Mouse (Mus musculus): ENCODE data around the gene Mroh2b. TPM values are rescaled to one million over a fixed set of nuclear protein-coding genes. Genes with fewer than 3 reads are reported as not detected.

Gene Mroh2b
- total RNA-seq (2021): not detected in 2 replicates
- long read RNA-seq, experiment 1: 0 reads
- long read RNA-seq, experiment 2: 0 reads

DNA sequence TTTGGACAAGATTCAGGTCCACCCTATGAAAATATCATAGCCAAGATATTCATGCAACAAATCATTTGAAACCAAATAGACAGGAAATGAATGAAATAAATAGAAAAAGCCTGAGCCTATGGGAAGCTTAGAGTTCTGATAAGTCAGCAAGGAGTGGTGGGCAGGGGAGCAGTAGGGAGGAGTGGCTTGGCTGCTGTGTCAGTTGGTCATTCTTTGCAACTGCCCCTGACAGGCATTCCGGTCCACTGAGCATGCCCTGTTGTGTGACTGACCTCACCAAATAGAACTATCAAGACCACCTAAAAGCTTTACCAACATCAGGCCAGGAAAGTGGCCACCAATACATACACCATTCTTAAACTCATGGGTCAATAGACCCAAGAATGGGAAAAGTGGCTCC lies at the start of gene Mroh2b:
Mroh2b (plus strand) TSS at position 301 of the 400 bp plus-strand sequence.
- no peak for DNase-seq

DNA sequence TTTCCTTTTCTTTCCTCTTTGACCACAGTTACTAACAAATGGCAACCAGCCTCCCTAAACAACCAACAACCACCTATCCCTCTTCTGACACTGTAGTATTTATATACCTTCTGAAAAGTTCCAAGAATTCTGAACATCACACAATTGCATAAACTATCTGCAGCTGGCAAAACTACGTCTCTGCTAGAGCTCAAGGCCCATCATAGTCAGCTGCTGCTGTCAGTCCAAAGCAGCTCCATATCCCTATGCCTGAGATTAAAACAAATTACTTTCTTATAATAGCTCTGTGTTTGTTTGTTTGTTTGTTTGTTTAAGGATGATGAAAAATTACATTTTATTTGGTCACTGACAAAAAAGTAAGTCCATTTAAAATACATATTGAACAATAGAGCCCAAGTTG lies 48.5 kb upstream of the Mroh2b start:
- DNase-seq: no peak

DNA sequence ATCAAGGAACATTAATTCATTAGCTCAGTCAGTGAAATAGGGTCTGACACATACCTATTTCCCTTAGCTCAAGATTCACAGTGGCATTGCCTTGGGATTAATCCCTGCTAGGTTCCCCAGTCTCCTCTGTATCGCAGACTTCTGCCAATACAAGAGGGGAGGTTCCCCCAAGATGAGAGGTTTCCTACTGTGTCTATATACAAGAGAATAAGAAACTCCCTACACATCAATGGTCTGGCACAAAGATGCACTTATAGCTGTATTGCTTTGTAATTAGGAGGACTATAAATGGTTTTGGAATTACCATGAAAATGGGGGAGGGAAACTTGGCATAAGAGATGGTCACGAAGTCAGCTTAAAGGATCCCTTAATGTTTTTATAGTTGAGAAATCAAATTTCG lies 3.6 kb upstream of the Mroh2b start:
- no peak for DNase-seq

DNA sequence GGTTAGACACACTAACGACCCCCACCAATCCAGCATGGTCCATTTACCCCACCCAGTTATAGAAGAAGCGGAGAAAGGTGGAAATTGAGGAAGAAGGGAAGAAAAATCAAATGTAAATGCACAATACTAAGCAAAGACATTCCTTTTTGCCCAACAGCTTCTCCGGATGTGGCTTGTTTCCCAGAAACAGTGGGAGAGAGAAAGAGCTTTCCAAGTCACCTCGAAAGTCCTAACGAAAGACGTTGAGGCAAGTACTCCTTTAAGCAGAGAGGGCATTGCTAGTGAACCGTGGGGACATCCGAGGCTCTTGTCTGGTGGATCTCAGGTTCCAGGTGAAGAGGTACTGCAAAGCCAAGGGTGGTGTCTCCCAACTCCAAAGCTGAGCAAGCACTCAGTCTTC lies 36.2 kb downstream of the Mroh2b start:
- no peak for DNase-seq

DNA sequence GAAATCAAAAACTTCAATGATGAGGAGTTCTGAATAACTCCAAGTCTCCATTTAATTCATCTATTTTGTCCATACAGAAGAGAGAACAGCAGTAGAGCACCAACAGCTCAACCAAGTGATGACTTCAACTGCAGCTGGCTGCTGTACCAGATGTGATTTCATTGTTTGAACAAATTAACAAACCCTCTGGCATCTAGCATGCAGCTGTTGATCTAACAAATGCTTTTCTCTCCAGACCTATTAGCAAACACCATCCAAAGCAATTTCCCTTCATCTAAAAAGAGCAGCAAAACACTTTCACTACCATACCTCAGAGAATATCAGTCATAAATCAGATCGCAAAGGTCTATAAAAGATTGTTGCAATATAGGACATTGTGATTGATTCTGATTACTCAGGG lies 74.8 kb downstream of the Mroh2b start:
- no peak for DNase-seq

DNA sequence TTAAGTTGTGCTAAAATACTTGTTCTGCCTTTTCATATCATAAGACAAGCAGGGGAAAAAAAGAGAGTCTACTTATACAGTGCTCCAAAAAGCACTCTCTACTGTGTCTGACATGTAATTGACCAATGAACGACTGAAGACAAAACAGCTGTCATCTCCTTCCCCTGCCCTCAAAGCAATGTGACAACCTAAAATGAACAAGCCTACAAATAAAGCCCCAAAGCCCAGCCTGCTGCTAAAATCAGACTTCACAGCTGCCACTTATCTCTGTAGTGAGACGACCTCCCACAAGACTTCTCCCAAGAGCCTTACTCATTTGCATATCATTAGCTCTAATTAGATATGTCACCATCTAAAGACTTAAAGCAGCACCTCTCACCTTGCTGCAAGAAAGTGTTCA lies 104.4 kb downstream of the Mroh2b start:
- DNase-seq: no peak

DNA sequence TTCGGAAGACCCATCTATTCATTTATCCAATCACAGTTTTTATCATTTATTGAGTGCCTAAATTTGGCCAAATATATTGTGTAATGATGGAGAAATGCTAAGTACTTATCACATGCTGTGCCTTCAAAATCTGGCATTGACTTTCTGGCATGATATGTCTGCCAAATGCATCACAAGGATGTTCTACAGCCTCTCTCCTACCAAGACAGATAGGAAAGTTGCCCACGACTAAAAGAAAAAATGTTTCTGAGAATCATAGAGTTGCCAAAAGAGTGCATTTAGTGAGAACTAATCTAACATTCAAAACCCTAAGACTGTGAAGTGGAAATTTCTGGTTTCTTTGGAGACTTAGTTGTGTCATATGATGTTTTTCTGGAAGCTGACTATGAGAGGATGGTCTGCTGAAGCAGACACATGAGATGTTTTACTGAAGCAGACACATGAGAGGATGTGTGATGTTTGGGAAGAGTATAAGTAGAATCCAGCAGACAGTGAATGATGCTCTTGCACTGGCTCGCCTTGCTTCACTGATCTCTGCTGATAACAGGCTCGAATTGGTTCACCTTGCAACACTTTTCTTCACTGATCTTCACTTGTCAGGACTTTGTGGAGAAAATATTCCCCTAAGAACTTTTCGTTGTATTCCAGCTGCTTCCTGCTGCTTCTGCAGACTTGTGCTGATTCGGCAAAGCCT lies 105.1 kb downstream of the Mroh2b start:
- no peak for DNase-seq

DNA sequence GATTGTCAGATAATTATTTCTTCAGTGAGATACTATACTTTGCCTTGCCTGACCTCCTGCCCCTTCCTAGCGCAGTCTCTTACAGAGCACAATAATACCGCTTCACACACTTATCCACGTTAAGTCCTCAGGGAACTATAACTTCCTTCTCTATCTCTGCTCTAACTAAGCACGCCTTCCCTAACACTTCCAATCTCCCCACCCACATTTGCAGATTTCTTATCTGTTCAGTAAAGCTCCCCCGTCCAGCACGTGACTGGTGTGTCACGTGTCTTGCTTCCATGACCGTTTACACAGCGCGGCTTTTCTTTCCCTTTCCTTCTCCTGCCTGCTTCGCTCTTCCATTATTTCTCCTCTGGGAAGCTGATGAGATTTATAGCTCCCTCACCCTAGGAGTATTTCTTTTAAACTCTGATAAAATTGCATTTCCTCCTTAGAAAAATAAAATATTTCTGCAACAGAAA lies 111.1 kb downstream of the Mroh2b start:
- DNase-seq: peak; percentile 7

Other genes with a start within 250 kb of the Mroh2b start
- 2.4 and 4.3 TPM in 2 replicates for gene C6, start 171.6 kb upstream of the Mroh2b start, total RNA-seq (2021)
- 6.2 and 7.6 TPM in 2 replicates for gene C7, start 165.0 kb downstream of the Mroh2b start, total RNA-seq (2021)
- 9.0 and 12.1 TPM in 2 replicates for gene Card6, start 209.8 kb downstream of the Mroh2b start, total RNA-seq (2021)
- 366 and 383 TPM in 2 replicates for gene Rpl37, start 217.9 kb downstream of the Mroh2b start, total RNA-seq (2021)
- 32.3 and 33.7 TPM in 2 replicates for gene Prkaa1, start 245.1 kb downstream of the Mroh2b start, total RNA-seq (2021)

Measured in adrenal gland, postnatal 14 days (tissue).